Mouse (Mus musculus): ENCODE data around the gene Frmd4a.

Gene Frmd4a

DNA sequence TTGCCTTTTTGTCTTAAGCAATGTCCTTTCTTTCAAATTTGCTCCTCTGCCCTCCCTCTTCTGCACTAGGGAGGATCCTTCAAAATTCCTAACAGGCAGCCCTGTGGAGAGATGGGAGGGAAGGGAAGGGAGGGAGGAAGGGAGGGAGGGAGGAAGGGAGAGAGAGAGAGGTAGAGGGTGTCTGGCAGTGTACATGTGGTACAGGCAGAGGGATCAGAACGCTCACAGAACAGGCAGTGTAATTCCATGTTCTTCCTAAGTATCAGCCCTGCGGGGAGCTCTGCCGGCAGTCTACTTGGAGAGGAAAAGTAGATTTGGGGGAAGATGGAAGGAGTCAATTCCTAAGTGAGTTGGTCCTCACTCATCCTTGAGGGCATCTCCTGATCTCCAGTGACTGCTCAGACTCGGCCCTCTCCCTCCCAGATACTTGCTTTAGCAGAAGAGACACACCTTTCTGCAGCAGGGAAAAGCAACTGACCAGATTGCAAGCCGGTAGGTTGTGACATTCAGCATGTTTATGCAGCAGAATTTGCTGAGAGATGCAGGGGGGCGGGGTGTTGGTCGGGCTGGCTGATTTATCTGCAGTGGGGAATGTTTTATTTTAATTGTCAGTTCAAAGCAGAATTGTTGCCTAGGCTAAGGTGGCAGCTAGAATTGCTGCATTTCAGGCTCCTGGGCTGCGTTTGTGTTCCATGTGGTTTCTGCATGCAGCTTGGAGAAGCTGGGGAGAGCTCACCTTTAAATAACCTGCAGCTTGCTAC, at the start of gene Frmd4a:
TSS of gene Frmd4a (plus strand) at position 190 of the 761 bp plus-strand sequence.
- no peak for DNase-seq (ENCODE audit: low read depth)

DNA sequence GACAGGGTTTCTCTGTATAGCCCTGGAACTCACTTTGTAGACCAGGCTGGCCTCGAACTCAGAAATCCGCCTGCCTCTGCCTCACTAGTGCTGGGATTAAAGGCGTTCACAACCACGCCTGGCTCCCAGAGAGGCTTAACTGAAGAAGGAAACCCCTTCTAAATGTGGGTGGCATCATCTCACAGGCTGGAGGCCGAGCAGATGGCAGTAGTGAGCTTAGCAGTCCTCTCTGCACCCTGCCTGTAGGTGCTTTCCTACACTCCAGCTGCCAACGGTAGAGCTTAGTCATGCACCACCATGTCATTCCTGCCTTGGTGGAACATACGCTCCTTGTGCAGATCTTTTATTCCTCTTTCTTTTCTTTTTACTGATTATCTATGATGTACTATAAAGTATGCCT, 28.6 kb upstream of the Frmd4a start:
- DNase-seq (ENCODE audit: low read depth) = no peak

DNA sequence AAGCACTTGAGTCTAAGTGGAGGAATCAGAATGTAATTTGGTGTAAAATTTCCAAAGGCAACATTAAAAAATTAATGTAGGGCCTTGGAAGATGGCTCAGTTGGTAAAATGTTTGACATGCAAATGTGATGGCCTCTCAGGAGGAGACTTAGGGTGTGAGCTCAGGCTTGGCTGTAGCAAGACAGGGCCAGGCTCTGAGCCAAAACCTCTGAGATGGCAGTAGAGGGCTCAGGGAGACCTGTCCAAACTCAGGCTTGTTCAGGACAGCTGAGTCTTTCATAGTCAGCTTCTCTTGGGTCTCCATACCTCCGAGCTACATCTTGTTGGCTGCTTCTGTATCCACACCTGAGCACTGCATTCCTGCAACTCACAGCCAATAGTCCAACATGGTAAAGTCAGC, 27.1 kb upstream of the Frmd4a start:
- DNase-seq (ENCODE audit: low read depth) = no peak

DNA sequence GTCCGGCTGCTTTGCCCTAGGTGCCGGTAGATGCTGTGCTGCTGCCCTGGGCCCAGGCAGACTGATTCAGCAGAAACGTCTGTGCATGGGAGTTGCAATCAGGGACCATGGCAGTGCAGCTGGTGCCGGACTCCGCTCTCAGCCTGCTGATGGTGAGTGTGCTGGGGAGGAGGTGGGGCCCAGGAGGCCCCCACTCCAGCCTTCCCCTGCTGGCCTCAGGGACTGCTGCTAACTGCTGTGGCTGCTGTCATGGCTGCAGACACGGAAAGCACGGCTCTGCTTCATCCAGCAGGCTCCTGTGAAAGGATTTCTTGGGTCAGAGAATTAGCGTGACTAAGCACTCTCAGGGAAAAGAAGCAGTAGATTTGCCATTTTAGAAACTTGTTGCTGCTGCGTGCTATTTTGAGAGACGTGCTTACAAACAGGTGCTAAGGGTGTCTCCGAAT, 937 bp downstream of the Frmd4a start:
- no peak for DNase-seq (ENCODE audit: low read depth)

DNA sequence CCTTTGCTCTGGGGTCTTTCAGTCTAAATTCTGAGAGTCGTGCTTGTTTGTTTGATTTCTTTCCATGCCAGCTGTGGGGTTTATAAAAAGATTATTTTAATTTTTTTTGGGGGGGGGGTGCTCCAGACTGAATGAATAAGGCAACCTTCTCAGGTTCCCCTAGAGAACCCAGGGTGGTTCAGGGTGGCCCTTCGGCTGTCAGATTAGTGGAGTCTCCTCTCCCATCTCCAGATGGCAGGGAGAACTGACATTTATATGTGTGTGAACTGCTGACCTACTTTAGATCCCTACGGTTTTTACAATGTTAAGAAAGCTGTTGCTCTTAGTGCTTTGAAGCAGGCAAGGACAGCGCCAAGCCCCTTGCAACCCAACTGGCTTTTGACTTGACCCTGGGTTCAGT, 1.4 kb downstream of the Frmd4a start:
- DNase-seq (ENCODE audit: low read depth) = no peak

DNA sequence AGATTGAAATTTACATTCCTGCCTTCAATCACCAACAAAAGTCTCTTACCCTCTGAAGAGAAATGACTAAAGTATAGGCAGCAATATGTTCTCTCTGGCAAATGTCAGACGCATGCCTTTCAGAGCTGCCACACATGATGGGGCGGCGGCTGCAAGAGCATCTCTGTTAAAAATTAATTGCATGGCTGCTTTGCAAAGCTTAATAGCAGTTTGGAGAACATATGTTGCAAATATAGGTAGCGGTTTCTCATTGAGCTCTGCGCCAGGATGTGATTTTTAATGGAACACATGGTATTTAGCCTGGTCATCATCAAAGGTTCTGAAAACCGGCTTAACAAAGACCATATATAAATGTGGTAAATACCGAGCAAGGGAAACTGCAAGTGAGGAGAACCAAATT, 7.4 kb downstream of the Frmd4a start:
- no peak for DNase-seq (ENCODE audit: low read depth)

DNA sequence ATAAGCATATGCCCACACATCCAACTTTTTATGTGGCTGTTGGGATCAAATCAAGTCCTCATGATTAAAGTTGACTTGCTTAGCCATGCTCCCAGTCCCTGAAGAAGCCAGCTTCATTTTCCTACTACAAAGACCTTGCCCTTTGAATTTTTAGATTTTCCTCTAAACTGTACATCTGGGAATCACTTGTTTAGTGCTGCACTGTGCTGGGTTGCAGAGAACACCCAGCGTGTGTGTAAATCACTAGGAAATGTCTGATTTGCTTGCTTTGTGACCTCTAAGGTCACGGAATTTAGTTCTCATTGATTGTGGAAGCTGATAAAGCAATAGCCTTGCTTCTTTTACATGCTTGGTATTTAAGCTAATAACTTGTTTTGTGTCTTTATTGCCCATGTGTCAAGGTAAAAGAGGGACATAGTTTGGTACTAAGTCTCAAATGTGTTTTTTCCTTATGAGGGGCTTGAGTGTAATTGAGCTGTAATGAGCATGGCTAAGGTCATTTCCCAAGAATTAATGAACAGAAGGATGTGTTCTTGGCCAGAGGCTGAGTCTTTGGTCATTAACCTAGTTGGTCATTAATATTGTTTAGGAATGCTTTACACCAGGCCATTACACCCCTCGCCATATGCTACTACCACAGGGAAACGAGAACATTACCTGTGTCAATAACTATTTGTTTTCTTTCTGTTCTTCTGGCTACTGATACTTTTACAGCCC, 11.7 kb downstream of the Frmd4a start:
- DNase-seq (ENCODE audit: low read depth) = no peak

DNA sequence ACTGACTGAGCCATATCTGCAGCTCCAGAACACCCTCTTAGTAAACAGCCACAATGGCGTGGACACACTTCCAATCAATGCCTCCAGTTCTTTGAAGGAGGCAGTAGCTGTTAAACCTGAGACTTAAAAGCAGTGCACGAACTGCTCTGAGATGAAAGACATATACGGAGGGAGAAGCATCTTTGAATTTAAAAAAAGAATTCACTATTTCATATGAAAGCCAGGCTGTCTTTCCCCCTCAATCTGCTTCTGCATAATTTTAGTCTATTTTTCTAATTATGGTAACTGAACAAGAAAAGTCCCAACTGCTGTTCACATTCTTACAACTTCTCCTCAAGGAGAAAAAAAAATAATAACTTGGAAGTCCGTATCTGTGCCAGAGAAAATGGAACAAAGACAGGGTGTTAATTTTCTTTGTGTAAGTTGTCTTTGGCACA, 18.7 kb downstream of the Frmd4a start:
- DNase-seq (ENCODE audit: low read depth) = no peak

DNA sequence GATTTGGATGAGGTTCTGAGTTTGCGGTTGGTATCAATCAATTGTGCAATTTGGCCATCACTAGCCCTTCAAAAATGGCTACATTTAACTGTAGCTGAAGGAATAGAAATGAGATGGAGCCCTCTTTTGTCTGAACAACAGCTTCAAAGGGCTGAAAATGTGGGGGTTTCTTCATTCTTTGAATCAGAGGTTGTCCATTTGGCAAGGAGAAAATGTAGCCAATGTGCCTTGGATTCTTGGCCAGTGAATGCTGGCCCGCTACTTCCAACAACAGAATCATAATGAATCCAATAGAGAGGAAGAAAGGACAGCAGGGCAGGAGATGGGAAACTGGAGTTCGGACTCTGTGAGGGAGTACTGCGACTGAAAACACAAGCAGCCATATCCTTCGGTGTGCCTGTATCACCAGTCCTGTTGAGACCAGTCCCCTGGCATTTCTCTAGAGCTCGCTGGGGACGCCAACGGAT, 19.2 kb downstream of the Frmd4a start:
- no peak for DNase-seq (ENCODE audit: low read depth)

DNA sequence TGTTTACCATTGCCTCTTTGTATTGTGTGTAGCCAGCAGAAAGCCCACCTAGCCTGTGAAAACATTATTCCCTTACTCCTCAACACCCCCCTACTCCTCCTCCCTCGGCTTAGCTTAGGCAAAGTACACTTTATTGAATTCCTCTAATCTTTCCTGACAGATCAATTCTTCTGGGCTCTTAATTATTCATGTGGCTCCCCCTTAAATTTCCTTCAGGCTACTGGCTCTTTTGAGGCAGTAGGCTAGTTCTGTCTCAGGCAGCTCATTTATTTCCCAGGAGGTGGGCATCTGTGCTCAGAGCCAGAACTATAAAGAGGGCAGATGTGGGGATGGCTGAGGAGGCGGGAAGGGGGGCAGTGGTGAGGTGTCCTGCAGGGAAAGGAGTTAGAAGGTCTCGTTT, 24.5 kb downstream of the Frmd4a start:
- DNase-seq (ENCODE audit: low read depth) = no peak

DNA sequence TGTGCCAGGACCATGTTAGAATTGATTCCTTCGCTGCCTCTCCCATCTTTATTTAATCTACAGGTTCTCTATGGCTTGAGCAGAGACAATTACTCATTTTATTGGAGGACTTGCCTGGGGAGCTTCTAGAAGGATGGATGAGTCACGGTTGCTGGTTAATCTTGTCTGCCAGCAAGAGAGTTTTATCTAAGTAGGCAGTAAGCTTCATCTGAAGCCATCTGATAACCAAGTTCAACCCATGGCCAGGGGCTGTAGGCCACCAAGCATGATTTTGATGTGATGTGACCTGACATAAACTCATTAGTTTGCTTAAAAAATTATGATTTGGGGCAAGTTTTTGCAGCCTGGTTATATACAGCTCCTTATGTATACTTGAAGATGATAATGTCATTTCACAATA, 38.0 kb downstream of the Frmd4a start:
- DNase-seq (ENCODE audit: low read depth) = no peak

DNA sequence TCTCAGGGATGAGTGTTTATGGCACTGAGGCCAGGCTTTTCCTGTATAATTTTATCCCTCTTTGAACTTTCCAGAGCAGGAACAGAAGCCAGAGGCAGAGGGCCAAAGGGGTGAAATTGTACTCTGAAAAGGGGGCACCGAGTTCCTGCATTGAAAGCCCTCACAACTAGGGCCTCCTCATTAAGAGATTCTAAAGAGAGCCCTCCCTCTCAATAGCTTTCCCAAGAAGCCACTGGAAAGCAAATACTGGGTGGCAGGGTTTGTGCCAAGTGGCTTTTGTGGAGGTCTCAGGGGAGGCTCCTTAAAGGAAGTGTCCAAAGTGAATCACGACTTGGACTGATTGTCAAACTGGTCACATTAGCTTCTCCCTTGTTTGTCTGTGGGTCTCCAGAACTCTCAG, 43.2 kb downstream of the Frmd4a start:
- no peak for DNase-seq (ENCODE audit: low read depth)

DNA sequence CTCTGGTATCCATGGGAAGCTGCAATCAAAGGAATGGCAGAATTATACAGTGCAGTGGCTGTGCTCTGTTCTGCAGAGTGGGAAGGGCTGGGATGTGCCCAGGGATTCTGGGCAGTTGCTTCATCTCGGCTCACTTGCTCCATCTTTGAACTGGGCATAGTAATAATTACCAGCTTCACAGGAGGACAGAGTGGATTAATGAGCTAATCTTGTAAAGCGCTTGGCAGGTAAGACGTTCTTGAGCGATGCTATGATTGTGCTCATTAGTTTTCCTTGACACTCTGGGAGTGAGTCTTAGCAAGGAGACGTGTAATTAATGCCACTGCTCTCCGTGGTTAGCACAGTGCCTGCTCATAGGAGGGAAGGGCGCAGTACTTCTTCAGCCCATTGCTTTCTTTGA, 54.3 kb downstream of the Frmd4a start:
- DNase-seq (ENCODE audit: low read depth) = no peak

DNA sequence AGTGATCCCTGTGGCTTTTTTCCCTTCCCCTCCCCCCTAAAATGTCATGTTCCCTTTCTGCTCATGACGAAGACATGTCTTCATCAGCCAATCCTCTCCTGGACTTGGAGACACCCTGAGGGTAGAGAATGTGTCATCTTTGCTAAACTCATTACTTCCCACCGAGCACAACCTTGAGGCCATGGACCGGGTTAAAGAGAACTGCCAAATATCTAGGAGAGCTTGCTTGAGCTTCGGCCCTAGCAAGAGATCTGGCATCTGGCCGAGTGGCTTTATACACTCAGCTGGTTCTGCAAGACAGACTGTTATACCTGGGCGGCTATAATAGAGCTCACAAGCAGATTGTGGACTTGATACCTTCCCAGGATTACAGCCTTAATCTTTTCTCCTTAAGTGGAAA, 66.4 kb downstream of the Frmd4a start:
- no peak for DNase-seq (ENCODE audit: low read depth)

DNA sequence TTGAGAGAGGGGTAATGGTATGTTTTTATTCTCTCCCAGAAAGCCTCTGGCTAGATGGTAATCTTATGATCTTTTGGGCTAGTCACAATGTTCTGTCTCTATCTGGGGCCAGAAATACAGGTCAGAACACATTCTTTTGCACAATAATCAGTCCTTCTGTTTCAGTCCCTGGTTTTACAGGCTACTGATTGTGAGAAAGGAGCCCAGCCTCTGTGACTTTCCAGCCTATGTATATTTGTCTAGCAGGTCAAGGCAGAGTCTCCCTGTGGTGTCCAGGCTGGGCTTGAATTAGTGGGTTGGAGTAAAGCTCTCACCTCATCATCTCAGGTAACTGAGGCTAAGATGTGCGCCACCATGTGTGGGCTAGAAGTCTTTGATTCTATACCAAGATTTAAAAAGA, 80.1 kb downstream of the Frmd4a start:
- DNase-seq (ENCODE audit: low read depth) = no peak

DNA sequence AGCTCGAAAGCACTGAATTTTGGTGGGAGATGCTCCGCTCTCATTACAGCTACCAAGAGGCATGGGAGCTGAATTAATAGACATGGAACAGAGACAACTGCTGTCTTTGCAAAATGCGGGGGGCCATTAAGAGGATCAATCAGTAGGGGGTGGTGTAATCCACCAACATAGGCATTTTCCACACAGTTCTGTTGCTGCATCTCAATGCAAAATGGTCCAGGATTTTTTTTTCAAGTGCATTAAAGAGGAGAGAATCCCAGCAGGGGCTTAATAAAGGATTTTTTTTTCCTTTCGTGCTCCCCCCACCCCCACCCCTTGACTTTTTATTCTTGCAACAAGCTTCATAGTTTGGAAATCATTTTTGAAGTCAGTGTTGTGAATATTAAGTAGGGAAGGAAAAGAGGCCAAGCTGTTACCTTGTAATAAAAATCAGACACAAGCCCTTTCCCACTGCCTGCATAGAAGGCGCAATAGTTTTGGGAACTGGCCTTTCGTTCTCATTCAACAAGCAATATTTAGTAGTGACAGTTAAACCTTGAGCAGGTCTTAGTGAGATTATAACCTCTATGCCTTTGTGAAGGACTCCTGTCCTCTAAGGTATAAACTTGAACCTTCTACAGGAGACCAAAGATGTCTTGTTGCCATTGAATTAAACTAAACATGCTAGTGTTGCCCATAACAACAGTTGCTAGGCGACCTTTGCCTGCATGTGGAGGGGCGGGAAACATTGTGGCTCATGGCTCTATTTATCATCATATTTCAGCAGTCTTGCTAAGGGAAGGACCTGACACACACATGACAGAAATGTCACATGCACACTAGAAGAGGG, 81.6 kb downstream of the Frmd4a start:
- DNase-seq (ENCODE audit: low read depth) = no peak

DNA sequence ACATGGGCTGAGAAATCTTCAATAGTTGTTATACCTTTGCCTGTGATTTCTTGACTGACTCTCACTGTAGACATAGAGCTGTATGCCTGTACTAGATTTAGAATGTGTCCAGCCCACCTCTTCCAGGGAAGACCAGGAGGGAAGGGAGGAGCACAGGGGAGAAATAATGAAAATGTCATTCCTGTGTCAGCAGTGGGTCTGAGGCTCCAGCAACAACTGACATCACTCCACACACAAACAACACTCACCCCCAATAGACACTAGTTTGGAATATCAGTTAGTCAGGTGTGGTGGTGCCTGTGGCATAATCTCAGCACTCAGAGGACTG, 82.2 kb downstream of the Frmd4a start:
- no peak for DNase-seq (ENCODE audit: low read depth)

DNA sequence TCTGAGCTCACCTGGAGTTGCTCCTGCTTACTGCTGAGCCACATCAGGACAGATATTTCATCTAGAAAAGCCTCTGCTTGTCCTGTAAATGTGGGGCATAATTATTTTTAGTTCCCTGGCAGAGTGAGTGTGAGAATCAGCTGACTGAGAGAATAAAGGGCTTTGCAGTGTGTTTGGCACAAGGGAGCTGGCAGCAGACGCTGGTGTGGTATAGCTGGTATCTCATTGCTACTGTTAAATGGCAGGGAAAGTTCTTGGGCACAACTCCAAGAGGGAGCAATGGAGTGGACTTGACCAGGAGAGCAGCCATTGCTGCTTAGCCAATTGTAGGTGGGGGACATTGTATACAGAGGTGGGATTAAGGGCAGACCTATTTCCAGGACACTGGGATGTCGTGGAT, 83.9 kb downstream of the Frmd4a start:
- no peak for DNase-seq (ENCODE audit: low read depth)

DNA sequence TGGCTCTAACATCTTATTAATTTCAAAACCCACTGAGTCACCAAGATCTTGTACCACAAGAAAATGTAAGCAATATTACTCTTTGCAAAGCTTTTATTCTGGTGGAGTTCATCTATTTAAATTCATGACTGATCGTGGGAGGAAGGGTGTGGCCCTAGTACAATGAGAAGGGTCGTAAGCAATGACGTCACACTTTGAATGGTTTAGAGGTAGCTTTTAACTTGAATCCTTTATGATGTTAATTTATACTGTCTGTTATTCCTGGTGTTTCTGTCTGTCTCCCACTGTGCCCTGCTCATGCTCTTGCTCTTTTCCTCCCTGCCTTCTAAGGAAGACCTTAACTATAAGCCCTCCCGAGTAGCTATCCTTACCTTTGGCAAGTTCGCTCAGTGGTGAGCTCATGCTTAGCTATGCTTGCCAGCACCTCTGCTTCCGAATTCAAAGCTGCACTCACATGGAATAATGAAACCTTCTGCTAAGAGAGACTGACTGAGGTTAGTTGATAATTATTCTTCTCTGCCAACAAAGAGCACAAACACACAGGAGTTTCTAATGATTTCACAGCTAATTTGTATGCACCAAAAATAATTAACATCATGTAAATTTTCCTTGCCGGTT, 95.9 kb downstream of the Frmd4a start:
- no peak for DNase-seq (ENCODE audit: low read depth)

DNA sequence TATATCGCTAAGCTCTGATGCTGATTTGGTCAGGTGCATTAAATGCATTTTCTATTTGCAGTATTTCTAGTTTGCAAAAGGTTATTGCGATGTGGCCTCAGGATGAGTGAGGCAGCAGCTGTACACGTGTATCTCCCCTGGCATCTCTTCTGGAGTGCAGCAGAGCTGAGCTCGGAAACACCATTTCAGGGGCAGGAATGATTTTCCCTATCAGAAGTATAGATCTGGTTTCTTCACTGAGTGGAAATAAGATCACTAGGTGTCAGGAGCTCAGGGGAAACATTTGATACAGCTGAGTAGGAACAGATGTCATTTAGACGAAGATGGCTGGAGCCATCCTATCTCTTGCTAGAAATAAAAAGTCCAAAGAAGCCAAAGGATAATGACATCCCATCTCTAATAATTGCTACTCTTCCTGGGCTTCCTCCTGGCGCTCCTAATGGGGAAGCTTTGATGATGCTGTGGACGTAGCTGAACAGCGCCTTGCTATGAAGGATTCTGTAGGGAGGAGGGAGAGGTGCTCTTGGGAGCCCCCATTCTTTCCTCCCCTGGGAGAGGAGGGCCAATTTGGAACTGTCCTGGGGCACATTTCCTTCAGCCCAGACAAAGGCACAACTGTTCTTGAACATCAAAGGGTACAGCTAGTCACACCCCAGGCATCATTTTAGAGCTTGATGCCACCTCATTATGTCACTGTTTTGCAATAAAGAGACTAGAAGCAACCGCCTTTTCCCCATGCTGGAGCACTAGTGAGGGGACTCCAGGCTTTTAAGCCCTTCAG, 102.4 kb downstream of the Frmd4a start:
- no peak for DNase-seq (ENCODE audit: low read depth)

DNA sequence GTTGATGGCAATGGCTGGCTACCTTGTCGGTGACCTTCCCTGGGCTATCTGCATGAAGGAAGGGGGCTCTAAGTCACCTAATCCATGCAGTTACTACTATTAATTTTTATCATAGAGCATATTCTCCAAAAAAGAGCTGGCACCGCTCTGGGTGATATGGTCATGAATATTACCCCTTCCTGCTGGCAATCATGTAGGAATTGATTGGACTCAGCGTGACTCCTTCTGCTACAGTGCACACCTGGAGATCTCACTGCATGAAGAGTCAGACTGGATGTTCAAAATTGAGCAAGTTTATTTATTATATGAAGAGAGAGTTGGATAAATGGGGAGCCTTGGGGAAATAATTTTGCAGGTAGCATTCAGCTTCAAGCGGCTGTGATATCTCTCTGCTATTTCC, 113.7 kb downstream of the Frmd4a start:
- DNase-seq (ENCODE audit: low read depth) = no peak

DNA sequence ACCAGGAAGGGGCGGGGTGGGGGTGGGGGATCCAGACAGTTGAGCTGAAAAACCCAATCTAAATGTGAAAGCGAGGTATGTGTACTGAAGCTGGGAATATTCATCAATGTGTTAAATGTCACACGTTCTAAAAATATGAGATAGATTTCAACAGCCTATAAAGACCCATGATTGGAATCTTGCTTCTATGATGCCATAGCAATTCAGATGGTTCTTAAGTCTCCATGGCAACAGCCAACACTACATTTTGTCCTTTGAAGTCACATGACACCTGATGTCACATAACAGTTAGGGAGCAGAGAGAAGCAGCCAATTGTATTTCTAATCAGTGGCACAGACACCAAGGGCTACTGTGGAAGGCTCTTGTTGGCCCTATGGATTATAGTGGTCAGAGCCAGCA, 120.0 kb downstream of the Frmd4a start:
- DNase-seq (ENCODE audit: low read depth) = no peak

Measured in induced T-regulatory cell, adult 2 months (primary cell).